Mouse (Mus musculus): ENCODE measurements around the gene Ube2e2.
"Not testable (repeated sequence)": the region's sequence is repeated elsewhere in the genome, so short reads cannot be mapped to it uniquely, and the experiment has no call there.

Gene Ube2e2

GRCm38 (mm10) chr14:18754001-18754400 is 140.1 kb downstream of the Ube2e2 start:
- DNase-seq (ENCODE audit: low read depth, low spot score), result no peak

GRCm38 (mm10) chr14:18731154-18731553 is 162.9 kb downstream of the Ube2e2 start:
- DNase-seq (ENCODE audit: low read depth, low spot score), result no peak

GRCm38 (mm10) chr14:18720601-18721591 is 173.2 kb downstream of the Ube2e2 start:
- no peak for DNase-seq (ENCODE audit: low read depth, low spot score)

GRCm38 (mm10) chr14:18716970-18717369 is 177.1 kb downstream of the Ube2e2 start:
- no peak for DNase-seq (ENCODE audit: low read depth, low spot score)

- DNase-seq (ENCODE audit: low read depth, low spot score), result no peak
Observed at GRCm38 (mm10) chr14:18715529-18715928, 178.5 kb downstream of the Ube2e2 start.

GRCm38 (mm10) chr14:18697662-18698225 is 196.3 kb downstream of the Ube2e2 start:
- no peak for DNase-seq (ENCODE audit: low read depth, low spot score)

GRCm38 (mm10) chr14:18696418-18696817 is 197.6 kb downstream of the Ube2e2 start:
- not testable (repeated sequence) for DNase-seq (ENCODE audit: low read depth, low spot score)

- no peak for DNase-seq (ENCODE audit: low read depth, low spot score)
Observed at GRCm38 (mm10) chr14:18678121-18678836, 215.8 kb downstream of the Ube2e2 start.

- DNase-seq (ENCODE audit: low read depth, low spot score), result peak; percentile 21
Observed at GRCm38 (mm10) chr14:18670712-18671111, 223.4 kb downstream of the Ube2e2 start.

- no peak for DNase-seq (ENCODE audit: low read depth, low spot score)
Observed at GRCm38 (mm10) chr14:18669301-18669935, 224.6 kb downstream of the Ube2e2 start.

- DNase-seq (ENCODE audit: low read depth, low spot score), result not testable (repeated sequence)
Observed at GRCm38 (mm10) chr14:18668309-18668708, 225.8 kb downstream of the Ube2e2 start.

GRCm38 (mm10) chr14:18667755-18668154 is 226.3 kb downstream of the Ube2e2 start:
- no peak for DNase-seq (ENCODE audit: low read depth, low spot score)

GRCm38 (mm10) chr14:18666251-18666650 is 227.8 kb downstream of the Ube2e2 start:
- DNase-seq (ENCODE audit: low read depth, low spot score), result no peak

GRCm38 (mm10) chr14:18665267-18666024 is 228.6 kb downstream of the Ube2e2 start:
- DNase-seq (ENCODE audit: low read depth, low spot score), result peak; percentile 86

- no peak for DNase-seq (ENCODE audit: low read depth, low spot score)
Observed at GRCm38 (mm10) chr14:18663666-18664065, 230.4 kb downstream of the Ube2e2 start.

- no peak for DNase-seq (ENCODE audit: low read depth, low spot score)
Observed at GRCm38 (mm10) chr14:18657777-18658753, 236.0 kb downstream of the Ube2e2 start.

- DNase-seq (ENCODE audit: low read depth, low spot score), result no peak
Observed at GRCm38 (mm10) chr14:18649123-18649675, 244.9 kb downstream of the Ube2e2 start.

GRCm38 (mm10) chr14:18641656-18642055 is 252.4 kb downstream of the Ube2e2 start:
- DNase-seq (ENCODE audit: low read depth, low spot score), result no peak

- no peak for DNase-seq (ENCODE audit: low read depth, low spot score)
Observed at GRCm38 (mm10) chr14:18638753-18639456, 255.2 kb downstream of the Ube2e2 start.
